Mouse (Mus musculus): ENCODE data around the gene Plcz1.

GRCm38 (mm10) chr6:139964895-139965294 is 76.4 kb downstream of the Plcz1 start:
- TF ChIP-seq GABPA (IDR thresholded peaks at IDR 0.05; ENCODE audit: low read depth, low read length) (no peak), ZC3H11A (IDR thresholded peaks at IDR 0.05; ENCODE audit: low read depth, low read length) (no peak), USF1 (IDR thresholded peaks at IDR 0.05; ENCODE audit: low read depth, low read length) (no peak), SIN3A (IDR thresholded peaks at IDR 0.05; ENCODE audit: low read length) (no peak), E2F4 (IDR thresholded peaks at IDR 0.05; ENCODE audit: borderline replicate concordance, low read depth, low read length) (no peak), POLR2AphosphoS2 (IDR thresholded peaks at IDR 0.05; ENCODE audit: low read length) (no peak), CTCF (IDR thresholded peaks at IDR 0.05 in 2 of 3, conservative IDR thresholded peaks at IDR 0.05 in 1 of 3; ENCODE audit: control insufficient read depth in 1 of 3, insufficient read depth in 1 of 3, low read depth in 2 of 3, low read length in 3 of 3, poor library complexity in 1 of 3, severe bottlenecking in 1 of 3) (no peak), USF2 (IDR thresholded peaks at IDR 0.05; ENCODE audit: borderline replicate concordance in 1 of 2, insufficient read depth in 1 of 2, low read depth in 1 of 2, low read length in 2 of 2) (no peak), SMC3 (IDR thresholded peaks at IDR 0.05; ENCODE audit: low read depth, low read length) (no peak), POLR2A (IDR thresholded peaks at IDR 0.05; ENCODE audit: control insufficient read depth in 1 of 2, insufficient read depth in 1 of 2, low read depth in 1 of 2, low read length in 2 of 2, poor library complexity in 1 of 2) (no peak)
